Mouse (Mus musculus): Measurements from ENCODE around the gene Myh2.

Myh2 gene

DNA sequence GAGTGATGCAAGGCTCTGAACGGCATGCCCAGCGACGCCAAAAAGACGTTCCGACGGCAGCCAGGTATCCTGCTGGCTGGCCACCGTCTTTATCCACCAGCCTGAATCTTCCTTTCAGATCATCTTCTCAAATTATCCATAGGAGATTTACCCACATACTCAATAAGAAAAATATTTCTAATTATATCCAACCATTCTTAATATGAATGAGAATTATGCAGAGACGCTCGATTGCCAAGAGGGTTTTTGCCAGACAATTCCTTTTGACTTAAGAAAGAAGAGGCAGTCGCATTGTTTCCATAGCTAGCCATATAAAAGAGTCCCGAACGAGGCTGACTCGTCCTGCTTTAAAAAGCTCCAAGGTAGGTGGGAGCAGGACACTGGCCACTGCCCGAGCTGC, at the start of gene Myh2:
Myh2 (plus strand) TSS at position 301 of the 400 bp plus-strand sequence.
- DNase-seq (ENCODE audit: low read depth, low spot score), result no peak

DNA sequence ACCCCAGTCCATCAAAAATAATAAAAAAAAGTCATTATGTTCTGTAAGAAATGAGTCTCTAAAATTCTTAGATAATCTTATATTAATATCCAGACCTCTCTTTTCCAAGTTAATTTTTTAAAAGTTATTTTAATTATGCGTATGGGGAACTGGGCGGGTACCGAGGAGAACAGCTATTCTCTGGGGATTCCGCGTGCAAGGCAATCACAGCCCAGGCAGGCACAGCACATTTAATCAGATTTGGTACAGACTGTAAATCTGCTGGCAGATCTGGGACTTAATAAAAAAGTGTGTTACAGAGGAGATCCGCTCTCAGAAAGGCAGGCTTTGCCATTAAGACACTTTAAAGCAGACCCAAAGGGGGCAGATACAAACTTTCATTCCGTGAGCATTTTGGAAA, 45.9 kb upstream of the Myh2 start:
- DNase-seq (ENCODE audit: low read depth, low spot score), result no peak

DNA sequence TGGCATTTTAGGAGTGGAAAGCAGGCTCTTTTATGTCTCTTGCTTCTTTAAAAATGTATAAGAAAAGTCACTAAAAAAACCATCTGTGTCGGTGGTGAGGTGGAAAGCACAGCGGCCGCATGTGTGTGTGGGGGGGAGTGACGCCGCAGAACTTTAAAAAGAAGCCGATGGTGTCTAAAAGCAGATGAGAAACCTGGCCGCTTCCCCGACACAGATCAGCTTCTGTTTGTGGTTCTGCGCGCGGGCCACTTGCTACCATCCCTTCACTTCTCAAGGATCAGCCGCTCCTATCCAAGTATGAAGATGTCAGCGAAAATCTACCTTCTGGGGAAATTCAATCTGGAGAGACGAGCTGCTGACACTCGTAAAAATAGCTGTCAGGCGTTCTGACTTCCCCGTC, 45.5 kb upstream of the Myh2 start:
- no peak for DNase-seq (ENCODE audit: low read depth, low spot score)

DNA sequence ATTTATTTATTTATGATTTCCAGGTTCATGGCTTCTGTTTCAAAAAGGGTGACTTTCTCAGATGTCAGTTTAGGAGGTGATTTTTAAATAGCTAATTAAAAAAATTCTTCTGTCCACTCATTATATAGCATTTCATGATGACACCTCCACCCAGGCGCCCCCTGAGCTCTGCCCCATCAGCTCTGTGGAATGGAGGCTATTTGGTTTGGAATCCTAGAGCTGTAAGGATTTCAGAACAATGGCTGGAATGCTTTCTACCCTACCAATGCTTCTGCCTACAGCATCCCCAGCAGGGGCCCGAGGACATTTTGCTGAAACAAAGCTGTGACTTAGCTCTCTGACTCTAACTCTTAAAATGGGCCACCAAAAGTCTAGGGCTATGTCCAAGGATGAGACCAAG, 37.3 kb upstream of the Myh2 start:
- no peak for DNase-seq (ENCODE audit: low read depth, low spot score)

DNA sequence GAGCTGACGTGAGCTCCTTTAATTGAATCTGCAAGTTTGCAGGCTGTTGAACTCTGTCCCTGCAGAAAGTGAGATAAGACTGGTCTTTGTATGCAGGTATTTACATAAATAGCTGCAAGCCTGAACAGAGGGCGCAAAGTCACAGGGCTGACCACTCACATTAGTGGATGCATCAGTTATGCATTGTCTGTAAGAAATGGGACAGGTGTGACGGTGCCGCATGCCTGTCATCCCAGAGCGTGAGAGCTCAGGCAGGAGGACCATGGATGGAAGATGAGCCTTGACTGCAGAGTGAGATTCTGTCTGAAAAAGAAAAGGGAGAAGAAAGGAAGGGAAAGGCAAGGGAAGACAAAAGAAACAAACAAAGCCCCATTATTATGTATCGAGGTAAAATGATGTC, 36.2 kb upstream of the Myh2 start:
- no peak for DNase-seq (ENCODE audit: low read depth, low spot score)

DNA sequence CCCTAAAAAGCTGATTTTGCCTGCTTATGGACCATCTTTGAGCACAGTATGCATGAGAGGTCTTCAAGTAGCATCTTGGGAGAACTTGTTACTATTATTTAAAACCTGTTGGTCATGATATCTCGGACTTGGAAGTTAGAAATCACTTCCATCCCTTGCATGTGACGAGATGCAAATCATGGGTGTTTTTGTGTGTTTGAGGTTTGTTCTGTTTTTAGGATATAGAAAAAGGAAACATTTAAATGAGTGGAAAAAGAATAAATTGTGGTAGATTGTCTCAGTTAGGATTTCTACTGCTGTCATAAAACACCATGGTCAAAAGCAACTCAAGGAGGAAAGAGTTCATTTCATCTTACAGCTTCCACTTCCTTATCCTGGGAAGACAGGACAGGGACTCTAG, 35.3 kb upstream of the Myh2 start:
- DNase-seq (ENCODE audit: low read depth, low spot score), result no peak

DNA sequence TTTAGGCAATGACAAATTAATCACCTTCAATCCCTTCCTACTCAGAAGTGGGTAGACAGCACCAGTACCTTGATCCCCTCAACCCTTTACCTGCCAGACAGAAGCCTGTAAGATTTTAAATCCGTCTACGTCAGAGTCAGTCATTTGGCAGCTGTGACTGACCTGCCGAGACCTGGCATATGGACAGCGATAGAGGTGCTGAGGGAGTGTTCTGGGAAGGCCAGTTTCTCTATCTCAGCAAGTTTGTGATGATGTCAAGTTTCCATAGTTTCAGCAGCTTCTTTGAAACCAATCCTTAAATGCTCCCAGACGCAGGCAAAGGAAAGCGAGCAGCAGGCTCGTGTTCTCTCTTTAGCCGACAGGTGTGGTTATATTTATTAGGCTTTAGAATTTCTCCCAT, 31.3 kb upstream of the Myh2 start:
- DNase-seq (ENCODE audit: low read depth, low spot score), result peak; percentile 8

DNA sequence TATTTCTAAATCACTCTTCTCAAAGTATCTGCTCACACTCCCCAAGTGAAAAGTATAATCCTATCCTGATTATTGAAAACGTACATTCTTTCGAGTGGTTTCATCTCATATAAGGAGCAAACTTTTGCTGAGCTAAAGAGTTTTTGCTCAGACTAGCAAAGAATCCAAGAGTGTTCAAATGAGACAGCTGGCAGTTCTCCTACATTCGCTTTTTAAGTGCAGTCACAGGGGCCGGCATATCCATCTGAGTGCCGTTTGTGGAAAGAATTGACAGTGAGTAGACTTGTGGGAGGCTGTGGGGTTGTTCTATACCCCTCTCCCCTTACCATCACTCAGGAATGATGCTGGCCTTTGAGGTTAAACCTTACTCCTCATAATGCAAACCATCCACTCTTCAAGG, 30.7 kb upstream of the Myh2 start:
- DNase-seq (ENCODE audit: low read depth, low spot score), result no peak

DNA sequence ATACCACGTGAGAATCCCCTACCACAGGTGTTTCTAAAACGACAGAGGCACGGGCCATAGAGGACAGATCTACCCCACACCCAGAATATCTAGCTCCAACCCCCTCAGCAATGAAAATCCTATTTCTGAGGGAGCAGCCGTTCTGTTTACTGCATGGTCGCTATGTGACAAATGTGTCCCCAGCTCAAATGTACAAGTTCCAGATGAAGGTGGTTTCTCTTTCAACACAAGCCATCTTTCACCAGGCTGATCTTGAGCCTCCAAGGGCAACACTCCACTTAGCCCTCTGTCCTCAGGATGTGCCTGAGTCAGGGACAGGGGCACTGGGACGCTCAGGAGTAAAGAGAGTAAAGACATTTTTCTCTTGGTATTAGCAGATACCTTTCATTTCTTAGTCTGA, 29.8 kb upstream of the Myh2 start:
- no peak for DNase-seq (ENCODE audit: low read depth, low spot score)

DNA sequence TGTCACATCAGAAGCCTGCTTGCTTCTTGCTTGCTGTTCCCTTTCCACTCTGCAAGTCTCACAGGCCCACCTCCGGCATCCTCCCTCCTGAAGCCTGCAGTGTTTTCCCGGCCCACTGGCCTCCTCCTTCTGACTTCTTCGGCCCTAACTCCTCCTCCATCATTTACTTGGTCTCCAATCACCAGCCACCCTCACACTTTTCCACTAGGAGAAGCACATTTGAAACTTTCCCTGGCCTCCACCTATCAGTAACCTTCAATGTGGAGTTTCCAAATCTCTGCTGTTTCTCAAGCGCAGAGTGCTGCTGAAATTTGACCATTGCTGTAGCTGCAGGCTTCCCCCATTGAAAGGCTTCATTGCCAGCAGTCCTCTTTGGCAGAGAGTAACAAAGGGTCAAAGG, 28.8 kb upstream of the Myh2 start:
- DNase-seq (ENCODE audit: low read depth, low spot score), result no peak

DNA sequence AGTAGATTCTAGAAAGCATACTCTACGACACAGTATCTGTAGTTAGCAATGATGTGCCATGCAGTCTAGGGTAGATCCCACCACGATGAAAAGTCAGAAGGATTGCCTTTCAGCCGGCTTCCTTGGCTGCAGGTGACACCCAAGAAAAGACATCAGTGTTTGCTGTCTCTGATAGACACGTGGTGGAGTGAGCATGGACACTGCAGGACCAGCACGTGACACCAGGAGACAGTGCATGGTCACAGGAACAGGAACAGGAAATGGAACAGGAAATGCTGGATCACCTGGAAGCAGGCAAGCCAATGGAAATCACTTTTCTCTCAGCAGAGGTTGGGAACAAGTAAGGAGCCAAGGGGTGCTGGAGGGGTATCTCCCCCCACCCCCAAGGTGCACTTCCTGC, 27.8 kb upstream of the Myh2 start:
- DNase-seq (ENCODE audit: low read depth, low spot score), result no peak

DNA sequence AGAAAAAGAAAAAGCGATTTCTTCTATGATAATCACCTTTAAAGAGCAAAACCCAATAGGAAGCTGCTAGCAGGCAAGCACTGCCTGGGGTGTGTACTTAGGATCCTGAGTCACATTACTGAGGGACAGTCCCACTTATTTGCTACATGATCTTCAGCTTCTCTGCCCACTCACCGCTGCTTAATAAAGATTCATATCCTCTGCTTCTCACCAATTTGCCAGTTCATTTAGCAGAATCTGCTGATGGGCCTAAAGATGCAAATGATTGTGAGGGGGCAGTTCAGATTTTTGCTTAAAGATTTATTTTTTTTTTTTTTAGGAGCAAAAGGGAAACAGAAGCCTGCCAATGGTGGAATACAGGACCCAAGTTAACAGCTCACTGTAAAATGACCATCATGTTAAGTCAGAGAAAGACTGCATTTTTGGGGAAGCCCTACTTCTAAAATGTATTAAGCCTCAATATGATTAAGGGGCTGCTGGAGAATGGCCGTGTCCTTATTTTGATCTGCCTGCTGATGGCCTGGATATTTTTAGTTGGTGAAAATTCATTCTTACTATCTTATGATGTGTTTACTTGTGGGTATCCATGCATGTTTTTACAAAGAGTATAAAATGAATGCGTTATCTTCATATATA, 26.8 kb upstream of the Myh2 start:
- no peak for DNase-seq (ENCODE audit: low read depth, low spot score)

DNA sequence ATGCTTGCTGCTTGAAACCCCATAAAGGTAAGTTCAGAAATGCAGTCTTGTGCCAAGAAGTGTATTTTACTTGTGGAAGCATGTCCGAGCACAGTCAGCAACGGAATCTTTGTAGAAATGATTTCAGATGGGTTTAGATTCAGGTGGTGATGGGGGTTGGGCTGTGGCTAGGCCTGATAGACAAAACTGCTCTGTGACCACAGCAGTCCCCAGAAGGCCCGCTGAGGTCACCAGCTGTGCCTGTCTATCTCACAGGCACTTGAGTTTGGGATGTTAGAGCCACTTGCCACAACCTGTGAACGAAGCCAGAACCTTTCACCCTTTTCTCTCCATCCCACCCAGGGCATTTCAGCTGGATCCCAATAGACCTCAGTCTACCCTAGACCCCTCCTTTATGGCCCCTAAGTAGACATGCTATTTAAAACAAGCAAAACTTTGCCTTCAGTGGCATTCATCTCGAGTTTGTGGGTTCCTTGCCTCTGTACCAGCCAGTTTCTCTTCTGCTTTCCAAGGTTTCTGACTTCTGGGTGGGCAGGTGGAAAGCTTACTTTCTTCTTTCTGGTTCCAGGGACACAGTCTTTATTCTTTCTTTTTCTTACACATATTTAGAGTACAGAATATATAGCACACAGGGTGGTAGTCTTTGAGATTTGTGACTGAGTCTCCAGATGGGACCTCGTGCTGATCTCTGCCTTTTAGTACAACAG, 26.1 kb upstream of the Myh2 start:
- DNase-seq (ENCODE audit: low read depth, low spot score), result peak; percentile 21

DNA sequence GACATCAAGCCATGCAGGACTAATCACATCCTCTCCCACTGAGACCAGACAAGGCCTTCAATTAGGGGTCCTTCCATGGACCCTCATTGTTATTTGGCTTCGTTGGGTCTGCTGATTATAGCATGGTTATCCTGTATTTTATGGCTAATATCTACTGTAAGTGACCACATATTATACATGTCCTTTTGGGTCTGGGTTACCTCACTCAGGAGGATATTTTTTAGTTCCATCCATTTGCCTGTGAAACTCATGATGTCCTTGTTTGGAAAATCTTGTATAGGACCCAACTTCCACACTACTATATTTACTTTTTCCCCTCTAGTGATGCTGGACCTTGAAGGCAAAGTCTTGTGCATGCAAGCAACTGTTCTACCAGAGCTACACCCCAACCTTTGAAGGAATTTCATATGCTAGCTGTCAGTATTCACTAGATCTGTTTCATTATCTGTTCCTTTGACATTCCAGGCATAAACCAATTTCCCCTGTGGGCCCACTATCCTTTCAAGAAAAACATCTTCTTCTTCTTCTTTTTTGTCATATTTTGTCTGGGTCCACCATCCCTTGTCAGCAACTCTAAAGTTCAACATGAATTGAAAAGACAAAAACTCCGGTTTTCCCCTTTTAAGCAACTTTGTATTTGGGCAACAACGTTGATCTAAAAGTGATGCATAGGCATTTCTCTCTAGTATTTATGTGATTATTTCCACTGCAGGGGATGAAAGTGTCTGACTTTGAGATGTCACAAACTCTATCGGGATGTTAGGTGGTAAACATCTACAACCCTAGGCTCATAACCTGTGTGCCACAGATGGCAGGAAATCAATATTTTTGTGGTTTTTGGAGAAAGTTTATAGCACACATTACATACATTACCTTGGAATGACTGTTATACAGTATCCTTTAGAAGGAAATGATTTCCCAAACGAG, 25.1 kb upstream of the Myh2 start:
- no peak for DNase-seq (ENCODE audit: low read depth, low spot score)

DNA sequence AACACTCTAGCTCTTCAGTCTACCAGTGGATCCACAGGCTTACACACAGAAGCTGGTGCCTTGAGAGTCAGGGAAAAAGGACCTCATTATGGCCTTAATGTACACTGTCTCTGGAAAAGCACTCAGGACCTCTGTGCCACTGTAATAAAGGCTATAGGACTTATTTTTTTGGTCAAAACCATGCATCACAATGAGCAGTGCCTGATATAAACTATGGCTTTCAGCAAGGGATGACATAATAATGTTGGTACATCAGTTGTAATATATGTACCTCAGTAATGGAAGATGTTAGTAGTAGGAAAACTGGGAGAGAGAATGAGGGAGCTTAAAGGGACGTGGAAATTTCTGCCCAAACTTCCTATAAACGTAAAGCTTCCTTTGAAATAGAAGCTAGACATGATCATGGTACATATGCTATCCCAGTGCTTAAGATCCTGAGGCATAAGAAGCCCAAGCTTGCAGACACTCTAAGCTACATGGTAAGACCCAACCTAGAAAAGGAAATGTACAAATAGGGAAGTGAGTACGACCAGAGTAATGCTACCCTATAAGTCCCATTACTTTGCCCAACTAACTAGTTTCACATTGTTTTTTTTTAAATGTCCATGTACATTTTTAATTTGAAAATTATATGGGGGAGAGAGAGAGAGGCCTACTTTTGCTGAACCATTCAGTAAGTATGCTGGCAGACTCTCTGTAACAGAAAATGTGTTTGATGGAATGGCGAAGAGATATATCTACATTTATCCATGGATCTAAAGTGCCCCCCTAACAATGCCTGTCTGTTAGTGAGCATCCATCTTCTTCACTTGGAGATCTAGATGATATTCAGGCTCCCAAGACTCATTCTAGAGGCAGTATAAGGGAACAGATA, 24.2 kb upstream of the Myh2 start:
- DNase-seq (ENCODE audit: low read depth, low spot score), result no peak

DNA sequence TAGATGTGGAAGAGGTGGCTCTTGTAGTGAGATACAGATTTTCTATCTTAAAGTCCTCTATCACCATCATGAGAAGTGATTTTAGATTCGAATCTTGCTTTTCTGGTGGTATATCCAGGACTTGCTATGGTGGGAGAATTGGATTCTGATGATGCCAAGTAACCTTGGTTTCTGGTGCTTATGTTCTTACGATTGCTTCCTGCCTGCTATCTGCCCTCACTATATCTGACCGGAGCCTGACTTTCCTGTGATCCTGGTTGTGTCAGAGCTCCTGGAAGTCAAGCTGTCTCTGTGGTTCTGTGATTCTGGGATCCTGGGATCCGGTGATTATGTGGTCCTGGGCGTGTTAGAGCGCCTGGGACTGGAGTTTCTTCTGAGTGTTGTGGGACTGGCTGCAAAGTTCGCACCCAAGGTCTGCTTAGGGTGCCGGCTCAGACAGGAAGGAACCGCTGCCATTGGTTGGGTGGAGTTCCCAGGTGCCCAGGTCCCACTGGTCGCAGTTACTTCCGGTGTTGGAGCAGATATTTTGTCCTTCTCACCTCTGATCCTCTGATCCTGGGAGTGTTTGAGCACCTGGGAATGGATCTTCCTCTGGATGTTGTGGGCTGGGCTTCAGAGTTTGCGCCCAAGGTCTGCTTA, 23.4 kb upstream of the Myh2 start:
- no peak for DNase-seq (ENCODE audit: low read depth, low spot score)

DNA sequence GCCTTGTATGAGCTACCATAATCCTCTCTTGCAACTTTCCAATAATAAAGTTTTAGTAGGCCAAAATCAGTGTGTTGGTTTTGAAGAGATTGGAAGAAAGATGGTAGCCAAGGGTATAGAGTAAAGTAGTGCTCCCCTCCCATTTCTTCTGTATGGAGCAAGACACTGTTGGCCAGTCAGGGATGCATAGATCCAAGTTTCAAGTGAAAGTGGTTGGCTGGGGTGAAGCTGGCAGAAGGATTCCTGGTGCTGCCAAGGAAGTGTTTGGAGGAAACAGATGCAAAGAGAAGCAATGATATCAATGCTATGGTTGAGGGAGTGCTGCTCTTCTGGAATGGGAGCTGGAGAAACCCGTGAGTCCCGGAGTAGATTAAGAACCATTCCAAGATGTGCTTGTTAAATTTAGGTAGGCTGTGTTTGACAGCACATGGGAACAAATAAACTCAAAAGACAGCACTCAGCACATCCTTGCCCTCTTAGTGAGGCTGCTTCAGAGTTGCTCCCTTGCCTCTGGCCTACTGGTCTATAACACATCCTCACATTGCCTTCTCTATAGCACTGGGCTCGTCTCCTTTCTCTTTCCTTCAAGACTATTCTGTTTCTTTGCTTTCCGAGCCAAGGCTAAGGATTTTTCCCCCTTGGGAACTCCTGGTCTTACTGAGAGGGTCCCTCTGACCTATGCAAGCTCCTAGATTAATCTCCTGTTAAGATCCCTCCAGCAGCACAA, 22.4 kb upstream of the Myh2 start:
- no peak for DNase-seq (ENCODE audit: low read depth, low spot score)

DNA sequence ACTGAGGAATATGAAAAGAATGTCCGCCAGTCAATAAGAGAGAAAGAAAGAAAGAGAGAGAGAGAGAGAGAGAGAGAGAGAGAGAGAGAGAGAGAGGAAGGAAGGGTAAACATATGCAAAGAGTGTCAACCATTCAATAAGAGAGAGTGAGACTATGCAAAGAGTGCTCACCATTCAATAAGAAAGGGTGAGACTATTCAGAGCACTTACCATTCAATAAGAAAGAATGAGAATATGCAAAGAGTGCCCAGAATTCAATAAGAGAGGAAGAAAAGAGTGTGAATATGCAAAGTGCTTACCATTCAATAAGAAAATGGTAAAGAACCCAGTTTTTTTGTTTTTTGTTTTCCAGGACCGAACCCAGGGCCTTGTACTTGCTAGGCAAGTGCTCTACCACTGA, 20.6 kb upstream of the Myh2 start:
- no peak for DNase-seq (ENCODE audit: low read depth, low spot score)

DNA sequence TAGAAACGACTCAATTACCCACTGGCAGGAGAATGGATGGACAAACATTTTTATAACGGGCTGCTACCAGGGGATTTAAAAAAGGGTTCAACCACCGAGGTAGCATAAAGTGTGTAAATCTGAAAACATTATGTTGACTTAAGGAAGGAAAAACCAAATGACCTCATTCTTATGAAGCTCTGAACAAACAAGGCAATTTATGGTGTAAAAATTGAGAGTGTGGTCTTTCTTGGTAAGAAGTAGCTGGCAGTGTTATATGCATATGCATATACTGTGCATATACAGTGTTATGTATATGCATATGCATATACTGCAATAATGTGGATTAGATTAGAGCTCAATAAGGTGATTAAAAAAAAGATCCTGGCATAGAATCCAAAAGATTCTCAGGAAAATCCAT, 19.7 kb upstream of the Myh2 start:
- DNase-seq (ENCODE audit: low read depth, low spot score), result no peak

Data from mesoderm, embryonic 11.5 days (tissue).